Mouse (Mus musculus): Measurements from ENCODE around the gene Gm49354.
"Not testable (repeated sequence)": the region's sequence is repeated elsewhere in the genome, so short reads cannot be mapped to it uniquely, and the experiment has no call there.

The Gm49354 gene

DNA sequence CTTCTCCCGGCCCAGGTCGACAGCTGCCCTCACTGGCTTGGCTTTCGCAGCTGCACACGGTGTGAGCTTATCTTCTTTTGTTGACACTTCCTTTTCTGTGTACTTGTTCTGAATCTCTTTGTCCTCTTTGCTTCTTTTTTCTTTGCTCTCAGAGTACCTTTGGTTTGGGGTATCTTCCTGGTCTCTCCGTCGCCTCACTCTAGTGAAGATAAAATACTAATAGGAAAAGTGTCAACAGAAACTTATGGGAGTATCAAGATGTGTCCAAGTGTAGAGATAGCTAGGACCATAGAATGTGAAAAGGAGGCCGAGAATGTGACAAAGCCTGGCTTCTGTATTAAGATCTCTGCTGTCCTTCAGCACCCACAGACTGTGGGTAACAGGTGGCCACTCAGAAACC, at the start of gene Gm49354:
Gm49354 (minus strand) TSS at position 101 of the 400 bp plus-strand sequence.
- DNase-seq: no peak

- no peak for DNase-seq
Measured at GRCm38 (mm10) chr13:59825966-59826365, 43.9 kb upstream of the Gm49354 start.

DNA sequence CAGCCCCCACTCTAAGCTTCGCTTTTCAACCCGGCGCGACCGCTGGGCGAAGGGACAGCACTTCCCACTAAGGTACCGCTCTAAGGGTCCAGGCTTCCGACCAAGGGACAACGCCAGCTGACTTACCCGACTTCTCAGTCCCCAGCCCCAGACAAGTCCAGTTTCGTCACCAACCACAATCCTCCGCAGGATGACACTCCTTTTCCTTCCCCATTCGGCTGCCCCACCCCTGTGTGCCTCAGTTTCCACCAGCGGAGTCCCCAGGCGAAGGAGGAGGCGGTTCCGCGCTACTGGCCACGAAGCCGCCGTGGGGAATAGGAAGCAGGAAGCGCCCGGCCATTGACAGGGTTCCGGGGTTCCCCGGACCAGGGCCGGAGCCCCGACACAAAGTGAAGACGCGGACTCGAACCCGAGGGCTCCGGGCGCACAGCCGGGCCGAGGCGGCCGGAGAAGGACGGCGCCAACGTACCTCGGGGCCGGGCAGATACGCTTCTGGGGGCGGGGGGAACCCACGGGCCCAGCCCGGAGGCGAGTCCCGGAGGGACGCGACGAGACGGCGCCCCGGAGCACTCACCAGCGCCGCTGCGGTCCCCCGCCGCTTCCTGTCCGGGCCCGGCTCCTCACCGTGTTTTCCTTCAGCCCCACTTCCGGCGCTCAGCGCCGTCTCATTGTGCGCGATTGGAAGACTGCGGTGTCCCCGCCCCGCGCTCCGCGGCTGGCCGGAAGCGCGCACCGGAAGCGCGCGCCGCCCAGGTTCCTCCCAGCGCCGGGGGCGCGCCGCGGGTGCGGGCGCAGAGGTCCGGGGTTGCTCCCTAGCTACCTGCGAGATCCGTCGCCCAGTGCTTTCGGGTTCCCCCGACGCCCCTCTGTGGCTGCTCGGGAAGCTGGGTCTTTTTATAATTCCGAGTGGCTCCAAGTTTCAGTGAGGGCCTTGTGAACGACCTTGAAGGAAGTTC, 40.7 kb upstream of the Gm49354 start, which contains the start of gene Tut7:
Tut7 (minus strand) TSS at position 641 of the 956 bp plus-strand sequence.
- DNase-seq: peak; percentile 95

GRCm38 (mm10) chr13:59820836-59821235, 38.8 kb upstream of the Gm49354 start:
- no peak for DNase-seq

DNA sequence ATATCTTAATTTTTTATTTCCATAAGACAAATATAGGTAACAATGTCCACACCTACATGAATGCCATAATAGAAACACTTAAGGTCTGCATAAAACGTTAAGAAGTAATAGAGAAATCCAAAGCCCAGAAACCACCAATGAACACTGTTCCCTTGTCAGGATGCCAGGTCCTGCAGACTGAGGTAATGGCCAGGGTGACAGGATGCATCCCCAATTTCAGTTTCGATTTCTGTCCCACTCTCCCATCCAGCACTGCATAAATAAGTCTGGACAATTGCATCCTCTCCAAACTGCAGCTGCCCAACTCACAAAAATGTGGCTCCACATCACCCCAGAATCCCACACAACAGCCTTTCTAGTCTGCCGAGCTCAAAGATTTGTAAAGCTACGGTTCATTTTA, 38.1 kb upstream of the Gm49354 start:
- no peak for DNase-seq

GRCm38 (mm10) chr13:59817352-59817751, 35.3 kb upstream of the Gm49354 start:
- DNase-seq: no peak

- DNase-seq: no peak
Measured at GRCm38 (mm10) chr13:59814109-59814591, 32.1 kb upstream of the Gm49354 start.

DNA sequence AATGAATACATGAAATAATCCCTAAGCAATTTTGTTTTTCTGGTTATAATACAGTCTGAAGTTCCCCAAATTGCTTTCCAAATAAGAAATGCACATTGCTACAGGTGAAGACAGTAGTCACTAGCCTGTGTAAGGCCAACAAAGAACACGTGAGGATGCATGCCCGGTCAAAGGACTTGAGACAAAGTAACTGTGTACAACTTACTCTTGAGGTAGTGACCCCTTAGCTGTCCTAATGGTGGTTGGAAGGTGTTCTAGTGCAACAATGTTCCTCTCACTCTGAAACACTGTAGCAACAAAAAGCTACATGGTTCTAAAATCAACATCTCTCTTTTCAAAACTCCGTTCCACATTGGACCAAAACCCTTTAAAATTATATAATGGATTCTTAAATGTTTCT, 29.5 kb upstream of the Gm49354 start:
- DNase-seq: no peak

DNA sequence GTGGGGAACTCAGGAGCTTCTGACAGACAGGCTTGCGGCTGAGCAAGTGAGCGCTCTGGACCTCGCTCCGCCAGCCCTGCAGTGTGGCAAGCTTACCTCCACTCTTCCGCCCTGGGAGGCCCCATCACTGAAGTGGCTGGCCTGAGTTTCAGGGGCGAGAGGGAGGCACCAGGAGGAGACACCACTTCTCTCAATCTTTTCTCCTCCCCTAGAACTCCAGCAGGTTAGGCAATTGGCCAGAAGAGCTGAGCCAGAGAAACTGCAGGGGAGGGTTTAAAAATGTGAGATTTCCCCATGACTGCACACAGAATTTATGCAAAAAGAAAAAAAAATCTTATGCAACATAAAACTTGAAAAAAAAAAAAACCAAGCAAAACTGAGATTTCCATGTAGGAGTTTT, 19.0 kb upstream of the Gm49354 start:
- DNase-seq: no peak

DNA sequence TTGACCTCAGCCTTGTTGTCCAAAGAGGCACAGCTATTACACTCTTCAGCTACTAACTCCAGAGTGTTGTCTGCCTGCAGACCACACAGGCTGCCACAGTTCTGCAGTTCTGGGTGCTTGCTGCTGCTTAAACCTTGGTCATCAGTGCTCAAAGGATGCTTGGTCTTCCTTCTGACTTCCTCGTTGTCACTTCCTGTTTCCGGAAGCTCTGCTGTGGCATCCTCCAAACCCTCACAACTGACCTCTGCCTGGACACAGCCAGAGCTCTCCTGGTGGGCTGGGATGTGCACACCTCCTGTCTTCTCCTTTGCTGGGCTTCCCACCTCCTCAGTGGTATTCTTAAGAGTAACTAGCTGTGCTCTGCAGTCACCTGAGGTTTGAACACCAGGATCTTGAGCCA, 18.0 kb upstream of the Gm49354 start:
- DNase-seq: no peak

DNA sequence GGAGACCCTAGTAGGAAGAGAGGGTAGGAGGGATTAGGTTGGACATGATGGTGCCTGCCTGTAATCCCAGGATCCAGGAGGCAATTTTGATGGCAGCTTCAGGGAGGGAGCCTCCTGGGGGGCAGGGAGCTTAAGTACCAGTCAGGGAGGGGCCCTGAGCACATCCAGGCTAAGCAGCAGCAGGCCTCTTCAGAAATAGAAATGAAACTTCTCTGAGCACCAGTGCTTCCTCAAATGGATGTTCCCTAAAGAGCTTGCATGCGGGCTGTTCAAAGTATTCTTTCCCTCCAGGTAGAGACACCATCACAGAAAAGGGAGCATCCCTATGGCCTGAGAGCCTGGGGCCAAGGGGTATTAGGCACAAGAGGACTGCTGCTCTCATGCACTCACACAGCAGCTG, 16.3 kb upstream of the Gm49354 start:
- DNase-seq: no peak

DNA sequence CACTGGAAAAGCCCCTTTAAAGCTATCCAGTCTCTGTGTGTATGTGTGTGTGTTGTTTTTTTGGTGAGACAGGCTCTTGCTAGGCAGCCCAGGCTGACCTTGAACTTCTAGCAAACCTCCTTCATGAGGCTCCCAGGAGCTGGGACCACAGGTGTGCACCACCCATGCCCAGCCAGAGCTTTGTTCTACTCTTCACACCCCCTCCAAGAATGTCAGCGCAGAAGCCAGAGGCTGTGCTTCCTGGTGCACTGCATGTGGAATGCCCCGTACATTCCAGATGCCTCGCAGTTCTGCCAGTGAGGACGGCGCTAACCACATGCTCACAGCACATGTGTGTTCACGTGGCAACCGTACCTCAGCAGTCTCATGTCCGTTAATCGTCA, 14.4 kb upstream of the Gm49354 start:
- DNase-seq: no peak

- no peak for DNase-seq
Measured at GRCm38 (mm10) chr13:59795807-59796465, 13.9 kb upstream of the Gm49354 start.

GRCm38 (mm10) chr13:59794786-59795185, 12.7 kb upstream of the Gm49354 start:
- no peak for DNase-seq

DNA sequence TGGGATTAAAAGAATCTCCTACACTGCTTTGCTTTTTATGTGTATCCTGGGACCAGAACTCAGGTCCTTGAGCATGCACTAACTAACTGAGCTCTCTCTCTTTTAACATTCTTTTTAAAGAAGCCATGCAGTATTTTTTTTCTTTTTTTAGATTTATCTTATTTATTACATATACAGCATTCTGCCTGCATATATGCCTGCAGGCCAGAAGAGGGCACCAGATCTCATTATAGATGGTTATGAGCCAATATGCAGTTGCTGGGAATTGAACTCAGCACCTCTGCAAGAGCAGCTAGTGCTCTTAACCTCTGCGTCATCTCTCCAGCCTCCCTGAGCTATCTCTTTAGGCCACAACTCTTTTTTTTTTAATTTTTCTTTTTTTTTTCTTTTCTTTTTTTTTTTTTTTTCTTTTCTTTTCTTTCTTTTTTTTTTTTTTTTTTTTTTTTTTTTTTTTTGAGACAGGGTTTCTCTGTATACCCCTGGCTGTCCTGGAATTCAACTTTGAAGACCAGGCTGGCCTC, 2.2 kb downstream of the Gm49354 start:
- not testable (repeated sequence) for DNase-seq

DNA sequence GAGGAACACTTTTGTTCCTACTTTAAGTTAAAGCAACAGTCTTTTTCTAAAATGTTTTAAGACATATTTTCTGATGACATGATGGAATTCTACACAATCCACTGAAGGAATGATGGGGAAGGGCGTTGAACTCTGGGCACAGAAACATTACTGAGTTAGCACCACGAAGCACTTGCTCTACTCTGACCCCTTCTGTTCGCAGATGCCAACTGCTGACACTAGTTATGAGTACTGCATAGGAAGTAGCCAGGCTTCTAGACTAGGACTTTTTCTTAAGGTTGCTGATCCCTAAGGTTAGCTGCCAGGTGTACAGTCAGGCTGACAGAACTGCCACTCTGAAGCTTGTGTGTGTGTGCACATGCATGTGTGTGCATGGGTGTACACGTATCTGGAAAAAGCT, 2.8 kb downstream of the Gm49354 start:
- DNase-seq: peak; percentile 29

DNA sequence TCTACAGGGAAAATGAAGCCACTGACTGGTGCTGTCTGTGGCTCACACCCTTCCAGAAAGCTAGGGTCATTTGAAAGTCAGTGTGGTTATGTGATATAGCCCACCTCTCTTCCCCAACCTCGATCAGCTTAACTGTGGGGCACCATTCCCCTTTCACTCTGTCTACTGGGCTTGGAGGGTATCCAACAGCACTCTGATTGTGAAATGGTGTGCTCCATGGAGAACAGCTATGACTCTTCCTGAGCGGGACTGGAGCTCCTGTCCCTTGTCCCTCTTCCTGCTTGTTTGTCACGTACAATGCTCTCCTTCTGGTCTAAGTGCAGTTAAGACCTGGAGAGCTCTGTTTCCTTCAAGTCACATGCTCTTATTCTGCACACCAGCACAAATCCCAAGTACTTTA, 6.9 kb downstream of the Gm49354 start:
- no peak for DNase-seq

DNA sequence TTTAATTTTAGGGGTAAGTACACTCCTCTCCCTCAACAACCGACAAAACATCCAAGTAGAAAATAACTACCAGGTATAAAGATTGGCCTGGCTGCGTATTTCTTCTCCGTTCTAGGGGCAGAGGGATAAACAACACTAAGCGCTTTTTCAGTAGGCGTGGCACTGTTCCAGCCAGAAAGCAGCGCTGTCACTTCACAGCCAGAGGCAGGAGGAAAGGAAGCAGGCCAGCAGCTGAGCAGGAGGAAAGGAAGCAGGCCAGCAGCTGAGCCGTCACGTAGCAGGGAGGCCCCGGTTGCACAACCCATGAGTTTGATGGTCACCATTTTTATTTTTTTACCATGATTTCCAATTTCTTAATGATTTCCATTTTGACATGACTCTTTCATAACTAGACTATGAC, 10.8 kb downstream of the Gm49354 start:
- DNase-seq: peak; percentile 45

DNA sequence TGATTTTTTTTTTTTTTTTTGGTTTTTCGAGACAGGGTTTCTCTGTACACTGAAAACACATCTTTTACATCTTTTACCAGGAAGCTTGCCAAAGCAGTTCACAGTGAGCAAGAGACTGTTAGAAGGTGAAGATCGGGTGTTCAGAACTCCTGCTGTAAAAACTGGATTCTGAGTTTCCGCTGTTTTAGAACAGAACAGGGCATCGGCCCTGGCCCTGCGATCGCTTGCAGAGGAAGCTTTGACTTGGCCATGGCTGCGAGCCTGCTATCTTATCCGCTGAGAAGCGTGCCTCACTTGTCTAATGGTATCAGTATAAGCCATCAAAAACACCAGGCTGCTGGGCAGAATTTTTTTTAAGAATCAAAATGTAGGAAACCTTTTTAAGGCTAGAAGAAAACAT, 11.2 kb downstream of the Gm49354 start:
- peak; percentile 20 for DNase-seq

- peak; percentile 91 for DNase-seq
Measured at GRCm38 (mm10) chr13:59770164-59770562, 11.9 kb downstream of the Gm49354 start.

DNA sequence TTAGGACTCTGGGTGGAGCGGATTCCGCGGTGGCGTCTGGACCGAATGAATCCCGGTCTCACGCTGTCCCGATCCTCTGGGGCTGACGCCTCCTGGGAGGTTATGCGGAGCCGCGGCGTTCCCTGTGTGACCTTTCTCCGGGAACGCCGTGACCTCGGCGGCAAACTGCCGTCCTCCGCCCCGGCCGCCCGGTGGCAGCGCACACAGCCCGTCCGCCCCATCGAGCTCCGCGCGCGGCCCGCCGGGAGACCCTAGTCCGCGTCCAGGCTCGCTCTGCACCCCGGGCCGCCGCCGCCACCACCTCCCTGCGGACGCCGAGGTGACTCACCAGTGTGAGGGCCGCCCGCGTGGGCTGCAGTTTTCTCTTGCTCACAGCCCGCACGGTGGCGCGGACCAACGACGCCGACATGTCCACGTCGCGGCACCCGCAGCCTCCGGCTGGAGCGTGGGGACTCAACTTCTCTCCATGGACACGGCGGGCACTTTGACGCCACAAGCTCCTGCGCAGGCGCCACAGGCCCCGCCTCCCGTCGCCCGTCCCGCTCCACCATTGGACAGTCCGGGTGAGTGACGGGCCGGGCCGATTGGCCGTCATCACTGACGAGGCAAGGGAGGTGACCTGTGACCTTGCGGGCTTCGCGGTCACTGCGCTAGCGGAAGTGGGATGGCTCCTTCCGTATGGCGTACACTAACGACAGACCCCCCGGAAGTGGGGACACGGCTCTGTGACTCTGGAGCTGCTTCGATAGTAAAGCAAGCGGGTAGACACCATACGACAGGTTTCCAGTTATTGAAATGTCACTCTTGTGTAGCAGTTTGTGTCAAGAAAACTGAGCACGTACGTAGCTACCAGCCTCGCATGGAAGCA, 12.5 kb downstream of the Gm49354 start, which contains the start of gene Isca1:
Isca1 (minus strand) TSS at position 515 of the 868 bp plus-strand sequence.
- DNase-seq: peak; percentile 99

DNA sequence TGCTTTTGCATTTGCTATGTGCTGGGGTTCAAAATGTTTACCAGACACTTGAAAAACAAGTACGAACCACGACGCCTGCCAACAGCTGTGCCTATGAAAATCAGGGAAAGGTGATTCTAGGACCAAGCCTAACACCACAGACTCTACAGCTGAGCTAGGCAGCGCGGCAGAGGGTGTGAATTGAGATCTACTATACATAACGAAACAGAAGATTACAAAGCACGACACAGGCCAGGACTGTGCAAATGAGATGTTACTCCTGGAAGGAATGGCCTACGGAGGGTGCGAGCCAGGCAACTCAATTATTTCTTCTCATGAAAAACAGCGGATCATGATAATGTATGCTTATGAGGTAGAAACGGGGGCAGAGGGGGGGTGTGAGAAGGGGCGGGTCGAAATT, 13.5 kb downstream of the Gm49354 start:
- DNase-seq: no peak
